Mouse (Mus musculus) embryonic fibroblast, embryonic 13.5 days (primary cell): ENCODE measurements around the gene Nop58.

Source experiments
- CTCF ChIP-seq: IDR thresholded peaks from 2 replicates; pipeline ENCODE4 v1.5.1; 2011; ENCODE audit warnings: mild to moderate bottlenecking, control low read depth, low read length, moderate library complexity, borderline replicate concordance; ENCODE audit not compliant: insufficient read depth
- POLR2A ChIP-seq: IDR thresholded peaks from 2 replicates; pipeline ENCODE4 v1.6.1; 2011; ENCODE audit warnings: low read depth, mild to moderate bottlenecking, control low read depth, low read length, moderate library complexity

DNA sequence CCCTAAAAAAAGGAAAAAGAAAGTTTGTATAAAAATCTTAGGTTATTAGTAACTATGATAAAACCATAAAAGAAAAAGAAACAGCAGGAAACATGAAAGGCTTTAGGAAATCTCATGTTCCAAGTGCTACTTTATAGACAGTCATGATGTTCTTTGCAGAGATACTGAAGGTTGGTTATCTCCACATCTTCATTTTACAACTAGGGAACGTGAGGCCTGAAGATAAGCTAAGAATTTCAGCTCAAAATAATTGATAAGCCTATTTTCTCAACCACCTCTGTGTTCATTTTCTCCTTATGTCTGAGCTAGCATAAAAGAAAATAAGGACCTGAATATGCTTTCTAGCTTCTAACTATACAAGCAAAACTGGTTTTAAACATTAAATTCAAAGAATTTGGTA, 42.3 kb upstream of the Nop58 start:
- TF ChIP-seq CTCF (no peak), POLR2A (no peak)
